Mouse (Mus musculus) embryo, embryonic 9.5 days (tissue): ENCODE results near the gene Bcap29.
"Not testable (repeated sequence)": the region's sequence is repeated elsewhere in the genome, so short reads cannot be mapped to it uniquely, and the experiment has no call there.

Experiments
- DNase-seq: peaks from one replicate; pipeline ENCODE4 v3.0.0-alpha.2; 2017; ENCODE audit errors: extremely low spot score

Gene Bcap29

DNA sequence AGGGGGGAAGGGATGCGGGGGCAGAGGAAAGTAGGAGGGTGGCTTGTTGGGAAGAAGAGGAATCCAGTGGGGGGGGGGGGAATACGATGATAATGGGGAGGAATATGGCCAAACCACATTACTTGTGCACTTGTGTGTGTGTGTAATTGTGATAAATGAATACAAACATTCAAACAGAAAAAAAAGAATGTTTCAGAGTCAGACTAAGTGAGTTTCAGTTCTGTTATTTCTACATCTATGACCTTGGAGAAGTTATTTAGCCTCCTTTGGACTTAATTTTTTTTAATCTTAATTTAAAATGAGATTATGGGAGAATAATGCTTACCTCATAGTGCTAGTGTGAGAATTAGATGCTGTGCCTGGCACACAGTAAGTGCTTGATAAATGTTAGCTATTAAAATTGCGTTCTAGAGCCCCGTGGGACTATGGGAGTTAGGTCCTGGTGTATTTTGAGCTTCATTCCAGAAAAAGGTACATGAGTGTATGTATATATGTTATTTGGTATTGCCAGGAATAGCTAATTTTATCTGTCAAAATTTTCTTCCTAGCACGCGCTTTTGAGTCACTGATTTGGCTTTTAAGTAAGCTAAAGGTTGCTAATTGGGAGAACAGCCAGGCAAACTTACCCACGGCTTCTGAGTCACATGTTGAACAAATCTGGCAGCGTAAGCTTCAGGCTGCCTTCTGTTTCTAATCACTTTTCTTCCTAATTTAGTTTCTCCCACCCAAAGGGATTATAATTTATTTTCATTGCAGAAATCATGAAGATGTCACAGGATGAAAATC lies 55.6 kb downstream of the Bcap29 start:
- no peak for DNase-seq

DNA sequence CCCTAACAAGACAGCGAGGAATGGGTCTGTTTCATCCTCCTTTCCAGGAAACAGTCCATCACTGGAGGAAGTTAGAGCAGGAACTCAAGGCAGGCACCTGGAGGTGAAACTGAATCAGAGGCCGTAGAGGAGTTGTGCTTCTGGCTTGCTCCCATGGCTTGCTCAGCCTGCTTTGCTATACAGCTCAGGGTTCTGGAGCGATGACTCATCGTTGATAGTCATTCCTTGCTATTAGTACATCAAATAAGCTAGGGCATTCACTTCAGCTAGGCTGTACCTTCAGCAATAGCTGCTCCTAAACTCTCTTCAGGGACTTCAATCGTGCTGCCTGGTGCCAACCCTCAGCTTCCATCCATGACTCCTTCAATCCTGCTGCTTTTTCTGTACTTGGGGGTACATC lies 60.0 kb downstream of the Bcap29 start:
- no peak for DNase-seq

DNA sequence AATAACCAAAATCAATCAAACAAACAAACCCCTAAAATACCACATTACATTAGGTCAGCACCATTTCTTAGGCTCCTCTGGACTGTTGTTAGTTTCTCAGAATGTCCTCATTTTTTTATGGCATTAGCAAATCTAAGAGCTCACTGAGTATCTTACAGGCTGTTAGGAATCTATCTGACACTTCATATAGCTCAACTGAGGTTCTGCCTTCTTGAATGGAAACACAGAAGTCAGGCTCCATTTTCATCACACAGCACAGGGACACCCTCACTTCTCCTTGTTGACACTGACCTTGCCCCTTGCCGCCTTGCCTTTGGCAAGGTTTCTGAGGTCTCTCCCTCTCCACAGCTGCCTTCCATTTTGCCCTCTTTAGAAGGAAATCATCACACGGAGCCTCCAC lies 64.7 kb downstream of the Bcap29 start:
- DNase-seq, result no peak

DNA sequence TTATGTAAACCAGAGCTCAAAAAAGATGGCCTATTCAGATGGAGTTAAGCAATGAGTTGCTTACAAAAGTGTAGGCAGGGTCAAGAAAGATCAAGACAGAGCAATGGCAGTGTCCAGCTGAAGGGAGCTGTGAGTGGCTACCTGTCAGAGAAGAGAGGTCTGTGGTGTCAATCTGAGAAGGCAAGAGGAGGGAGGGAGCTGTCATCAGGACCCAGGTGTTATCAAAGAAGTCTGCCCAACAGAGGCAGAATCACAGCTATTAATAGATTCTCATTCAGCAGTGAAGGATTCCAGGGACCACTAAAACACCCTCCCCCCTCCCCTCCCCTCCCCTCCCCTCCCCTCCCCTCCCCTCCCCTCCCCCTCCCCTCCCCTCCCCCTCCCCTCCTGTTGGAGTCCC lies 65.8 kb downstream of the Bcap29 start:
- no peak for DNase-seq

DNA sequence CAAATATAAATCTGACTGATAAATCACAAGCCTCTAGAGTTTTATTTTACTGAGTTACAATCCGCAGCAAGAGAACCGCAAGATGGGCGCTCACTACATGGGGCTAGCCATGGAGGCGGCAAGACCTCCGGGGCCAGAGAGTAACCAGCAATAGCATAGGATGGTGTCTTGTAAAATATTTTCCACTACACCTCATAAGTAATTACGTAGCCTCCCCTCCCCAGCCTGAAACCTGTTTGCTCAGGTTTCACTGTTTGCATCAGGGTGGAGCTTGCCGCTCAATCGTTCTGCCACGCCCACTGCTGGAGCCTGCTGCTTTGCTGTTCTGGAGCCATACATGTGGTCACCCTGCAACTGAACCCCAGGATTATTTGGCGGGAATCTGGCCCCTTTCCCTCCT lies 66.9 kb downstream of the Bcap29 start:
- not testable (repeated sequence) for DNase-seq

DNA sequence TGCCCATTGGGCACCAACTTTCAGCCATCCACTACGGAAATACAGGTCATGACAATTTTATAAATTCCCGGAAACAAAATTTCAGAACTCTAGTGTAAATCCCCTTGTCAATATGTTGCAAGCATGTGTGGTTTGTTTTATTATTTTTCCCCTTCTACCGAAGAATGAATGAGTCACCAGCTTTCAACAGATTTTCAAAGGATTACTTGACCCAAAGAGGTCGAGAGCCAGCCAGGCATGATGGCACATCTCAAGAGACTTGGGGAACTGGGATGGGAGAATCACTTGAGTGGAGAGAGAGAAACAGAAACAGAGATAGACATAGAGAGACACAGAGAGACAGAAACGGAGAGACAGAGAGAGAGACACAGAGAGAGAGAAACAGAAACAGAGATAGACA lies 73.7 kb downstream of the Bcap29 start:
- DNase-seq, result no peak

DNA sequence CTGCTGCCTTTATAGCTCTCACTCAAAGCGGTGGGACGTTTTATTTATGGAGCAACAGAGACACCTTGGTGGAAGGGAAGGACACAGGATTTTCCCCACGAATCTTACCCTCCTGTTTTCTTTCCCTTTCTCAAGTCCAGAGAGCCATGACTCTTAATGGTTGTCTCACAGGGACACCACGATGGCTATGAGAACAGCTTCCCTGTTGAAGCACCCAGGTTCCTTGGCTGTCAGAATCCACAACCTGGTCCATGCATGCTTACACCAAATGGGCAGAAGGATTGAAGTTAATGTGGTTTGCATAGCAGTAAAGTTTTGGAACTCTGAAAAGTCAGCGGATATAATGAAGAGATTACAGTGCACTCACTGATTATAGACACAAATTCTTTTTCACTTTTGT lies 74.5 kb downstream of the Bcap29 start:
- DNase-seq, result no peak

DNA sequence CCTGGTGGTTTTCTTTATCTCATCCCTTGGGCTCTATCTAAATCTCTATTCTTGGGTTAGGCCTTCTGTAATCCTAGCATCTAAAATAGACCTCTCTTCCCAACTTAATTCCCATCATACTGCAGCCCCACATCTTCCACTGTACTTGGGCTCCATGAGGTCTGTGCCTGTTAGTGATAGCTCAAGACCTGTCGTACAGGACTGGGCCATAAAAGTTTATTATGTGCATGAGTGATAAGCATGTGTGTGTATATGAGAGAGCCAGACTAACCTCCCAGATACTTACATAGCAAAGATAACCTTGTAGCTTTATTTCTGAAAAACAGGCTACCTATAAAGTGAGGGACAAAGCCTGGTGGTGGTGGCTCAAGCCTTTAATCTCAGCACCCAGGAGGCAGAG lies 80.1 kb downstream of the Bcap29 start:
- DNase-seq, result no peak

DNA sequence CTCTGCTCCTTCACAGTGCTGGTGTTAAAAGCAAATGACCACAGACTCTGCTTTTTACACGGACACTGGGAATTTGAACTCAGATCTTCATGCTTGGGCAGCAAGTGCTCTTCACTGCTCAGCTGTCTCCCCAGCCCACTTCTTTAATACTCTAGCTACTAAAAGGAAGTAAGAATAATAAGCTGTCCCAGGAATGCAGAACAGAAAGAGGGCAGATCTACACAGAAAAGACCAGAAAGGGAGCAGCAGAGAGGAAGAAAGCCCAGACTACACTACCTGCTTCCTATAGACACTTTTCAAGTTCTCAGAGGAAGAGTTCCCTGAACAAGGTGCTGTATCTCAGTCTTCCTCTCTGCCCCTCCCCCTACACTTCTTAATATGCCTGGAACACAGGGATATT lies 83.2 kb downstream of the Bcap29 start:
- DNase-seq, result no peak

DNA sequence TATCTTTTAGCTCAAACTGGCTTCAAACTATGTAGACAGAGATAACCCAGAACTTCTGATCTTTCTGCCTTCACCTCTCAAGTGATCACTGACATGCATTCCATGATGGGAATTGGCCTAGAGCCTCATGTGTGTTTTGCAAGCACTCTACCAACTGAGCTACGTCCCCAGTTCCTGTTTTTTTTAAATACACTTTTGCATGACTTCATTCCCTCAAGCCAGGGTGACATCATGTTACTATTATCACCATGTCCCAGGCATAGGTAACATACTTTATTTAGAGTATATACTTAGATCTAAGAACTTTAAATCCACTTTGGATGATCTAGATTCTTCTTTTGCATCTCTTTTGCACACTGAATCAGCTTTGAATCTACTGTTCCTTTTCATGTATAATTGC lies 88.4 kb downstream of the Bcap29 start:
- no peak for DNase-seq

DNA sequence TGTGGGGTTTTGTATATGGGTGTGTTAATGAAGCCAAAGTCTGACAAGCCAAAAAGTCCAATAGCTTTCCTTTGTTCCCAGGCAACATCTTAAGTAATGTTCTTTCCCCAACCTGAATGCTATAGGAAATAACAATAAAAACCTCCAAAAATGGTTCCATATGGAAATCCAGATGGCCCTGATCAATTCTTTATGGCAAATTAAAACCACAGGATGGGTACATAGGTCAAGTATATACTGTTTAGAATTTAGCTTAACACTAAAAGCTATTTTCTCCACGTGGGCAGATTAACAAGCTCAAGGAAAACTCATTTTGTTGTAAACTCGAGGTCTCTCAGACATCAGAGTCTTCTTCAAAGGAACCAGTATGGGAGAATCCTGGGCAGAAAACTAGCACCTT lies 89.2 kb downstream of the Bcap29 start:
- no peak for DNase-seq

DNA sequence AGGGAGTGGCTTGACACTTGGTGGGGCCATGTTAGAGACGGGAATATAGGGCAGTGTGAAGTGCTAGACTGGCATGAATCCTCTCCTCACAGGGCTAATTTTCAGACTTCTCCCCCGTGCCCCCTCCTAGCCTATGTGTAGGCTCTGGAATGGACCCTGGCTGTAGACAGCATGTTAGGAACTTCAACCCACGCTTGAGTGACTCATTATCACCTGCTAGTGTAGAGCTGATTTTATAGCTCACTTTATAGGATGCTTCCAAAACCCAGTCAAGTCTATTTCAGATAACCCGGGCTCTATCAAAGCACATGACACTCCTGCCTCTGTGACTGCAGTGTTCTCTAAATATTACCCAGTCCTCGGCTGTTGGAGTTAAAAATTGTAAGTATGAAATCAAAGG lies 92.9 kb downstream of the Bcap29 start:
- DNase-seq, result no peak
